Mouse (Mus musculus) liver, adult 2 months (tissue): Measurements from ENCODE around the gene Golt1a. TPM values are rescaled to one million over a fixed set of nuclear protein-coding genes. Genes with fewer than 3 reads are reported as not detected.

Experiments
- DNase-seq: peaks from one replicate; pipeline ENCODE4 v3.0.0-alpha.2; 2011; ENCODE audit warnings: low read depth, low spot score; ENCODE audit errors: extremely low read depth
- H3K27ac ChIP-seq: fragments of 200-500 bp; replicated peaks from 2 replicates; pipeline ENCODE4 v1.5.1; 2012; ENCODE audit warnings: low read depth, mild to moderate bottlenecking, control low read depth, inconsistent platforms, low read length; ENCODE audit not compliant: insufficient read depth
- H3K27me3 ChIP-seq: fragments of 200-500 bp; 2 replicates; pipeline ENCODE4 v1.6.1; 2012; ENCODE audit warnings: mild to moderate bottlenecking, moderate library complexity, low read length, inconsistent platforms; ENCODE audit not compliant: control insufficient read depth, insufficient read depth
- H3K36me3 ChIP-seq: fragments of 200-500 bp; 2 replicates; pipeline ENCODE4 v1.6.1; 2012; ENCODE audit warnings: low read length, inconsistent platforms; ENCODE audit not compliant: control insufficient read depth, insufficient read depth
- H3K4me1 ChIP-seq: fragments of 200-500 bp; 2 replicates; pipeline ENCODE4 v1.6.1; 2011; ENCODE audit warnings: low read length; ENCODE audit not compliant: control insufficient read depth, insufficient read depth
- H3K4me3 ChIP-seq: fragments of 200-500 bp; 2 replicates; pipeline ENCODE4 v1.5.1; 2011; ENCODE audit warnings: low read depth, mild to moderate bottlenecking, control low read depth, low read length, moderate library complexity; ENCODE audit not compliant: insufficient read depth
- H3K79me2 ChIP-seq: fragments of 200-500 bp; 2 replicates; pipeline ENCODE4 v1.6.1; 2012; ENCODE audit warnings: inconsistent platforms, mild to moderate bottlenecking, low read length, moderate library complexity; ENCODE audit not compliant: control insufficient read depth, insufficient read depth
- H3K9ac ChIP-seq: fragments of 200-500 bp; 2 replicates; pipeline ENCODE4 v1.6.1; 2012; ENCODE audit warnings: low read depth, mild to moderate bottlenecking, control low read depth, inconsistent platforms, low read length
- CTCF ChIP-seq: fragments of 200-500 bp; IDR thresholded peaks from 2 replicates; pipeline ENCODE4 v1.5.1; 2011; ENCODE audit warnings: low read depth, low read length, control low read depth
- POLR2A ChIP-seq: fragments of 200-500 bp; IDR thresholded peaks from 2 replicates; pipeline ENCODE4 v1.6.1; 2011; ENCODE audit warnings: low read length, control low read depth; ENCODE audit not compliant: insufficient read depth; ENCODE audit errors: extremely low read depth
- WGBS: fragments of 180-500 bp; shearing (Covaris S2); methylation state at CpG from one replicate; pipeline ENCODE4 v1.1.7; 2018; 5-methylcytosine and 5-hydroxymethylcytosine counted together
- polyA plus RNA-seq: library from polyadenylated mRNA; depleted of rRNA; stranded (reverse); fragments of >200 nt; gene quantifications from 2 replicates; pipeline ENCODE4 v1.2.3, GENCODE M21; 2012
- total RNA-seq: library from RNA; depleted of rRNA; stranded (reverse); fragments of >200 nt; gene quantifications from 2 replicates; pipeline ENCODE4 v1.2.3, GENCODE M21; 2014

The Golt1a gene
- total and polyA plus RNA-seq, 2 experiments: 11.4 to 16.1 TPM

DNA sequence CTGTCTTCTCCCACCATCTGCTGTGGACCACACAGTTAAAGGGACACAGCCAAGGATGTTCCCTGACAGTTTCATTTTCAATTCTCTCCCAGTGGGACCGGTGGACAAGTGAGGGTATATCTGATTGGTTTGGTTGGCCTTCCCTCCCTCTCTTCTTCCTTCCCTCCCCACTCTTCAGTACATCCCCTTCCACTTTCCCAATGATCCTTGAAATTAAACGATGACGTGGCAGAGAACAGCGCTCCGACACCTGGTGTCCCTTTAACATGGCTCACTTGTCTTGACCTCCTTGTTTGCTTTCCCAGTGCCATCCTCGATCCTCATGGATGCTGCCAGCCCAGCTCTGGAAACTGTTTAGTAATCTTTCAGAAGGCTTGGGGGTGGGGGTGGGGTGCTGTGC, 31.1 kb upstream of the Golt1a start:
- TF ChIP-seq POLR2A (no peak), CTCF (no peak)
- DNase-seq: peak; percentile 88
- 21% methylated on average over 6 of the region's 6 CpGs for WGBS
- Histone ChIP-seq H3K36me3 (peaks cover 12% of the 10 kb centered on the region; the same call in 1 of the 2 replicates), H3K9ac (no peak overlapping the region), H3K27me3 (no peaks in the 10 kb centered on the region), H3K4me3 (peak overlapping the region; percentile 24; the same call in 1 of the 2 replicates), H3K27ac (peak overlapping the region; percentile 49), H3K79me2 (no peaks in the 10 kb centered on the region; the same call in 1 of the 2 replicates), H3K4me1 (peaks cover 5% of the 10 kb centered on the region; the same call in 1 of the 2 replicates)

- Histone ChIP-seq H3K27ac (peak overlapping the region; percentile 61; the same call in 1 of the 2 replicates), H3K27me3 (no peaks in the 10 kb centered on the region), H3K4me1 (peaks cover 5% of the 10 kb centered on the region; the same call in 1 of the 2 replicates), H3K79me2 (no peaks in the 10 kb centered on the region; the same call in 1 of the 2 replicates), H3K4me3 (no peak overlapping the region), H3K36me3 (peaks cover 11% of the 10 kb centered on the region; the same call in 1 of the 2 replicates), H3K9ac (0 out of 2 replicates have a peak overlapping the region, but pooled peaks have one; percentile 0)
- no peak for DNase-seq
- TF ChIP-seq CTCF: no peak
- no peak for TF ChIP-seq POLR2A
- 87% methylated on average over 15 of the region's 15 CpGs for WGBS
Observed at GRCm38 (mm10) chr1:133278946-133279631, 30.5 kb upstream of the Golt1a start.

- no peak for TF ChIP-seq CTCF
- TF ChIP-seq POLR2A: no peak
- H3K27me3 ChIP-seq: no peaks in the 10 kb centered on the region
- no peaks in the 10 kb centered on the region for H3K79me2 ChIP-seq
- no peak overlapping the region for H3K27ac ChIP-seq
- H3K36me3 ChIP-seq: peaks cover 5% of the 10 kb centered on the region; the same call in 1 of the 2 replicates
- 70% methylated on average over 11 of the region's 11 CpGs for WGBS
- peaks cover 5% of the 10 kb centered on the region; the same call in 1 of the 2 replicates for H3K4me1 ChIP-seq
- H3K9ac ChIP-seq: no peak overlapping the region
- H3K4me3 ChIP-seq: no peak overlapping the region
- peak; percentile 45 for DNase-seq
Observed at GRCm38 (mm10) chr1:133279632-133280093, 29.9 kb upstream of the Golt1a start.

- Histone ChIP-seq H3K4me3 (no peak overlapping the region), H3K9ac (no peak overlapping the region), H3K36me3 (peaks cover 3% of the 10 kb centered on the region; the same call in 1 of the 2 replicates), H3K79me2 (no peaks in the 10 kb centered on the region), H3K4me1 (peaks cover 9% of the 10 kb centered on the region; the same call in 1 of the 2 replicates), H3K27me3 (no peaks in the 10 kb centered on the region), H3K27ac (no peak overlapping the region)
- DNase-seq: no peak
- TF ChIP-seq CTCF: no peak
- no peak for TF ChIP-seq POLR2A
- 88% methylated on average over 2 of the region's 2 CpGs for WGBS
Observed at GRCm38 (mm10) chr1:133280537-133280936, 29.1 kb upstream of the Golt1a start.

GRCm38 (mm10) chr1:133285907-133286306, 23.7 kb upstream of the Golt1a start:
- no peaks in the 10 kb centered on the region; the same call in 1 of the 2 replicates for H3K79me2 ChIP-seq
- peak overlapping the region; percentile 50; the same call in 1 of the 2 replicates for H3K9ac ChIP-seq
- TF ChIP-seq CTCF (no peak), POLR2A (no peak)
- H3K27me3 ChIP-seq: no peaks in the 10 kb centered on the region
- H3K4me3 ChIP-seq: no peak overlapping the region
- peak; percentile 88 for DNase-seq
- WGBS: 35% methylated on average over 7 of the region's 7 CpGs
- peak overlapping the region; percentile 90 for H3K27ac ChIP-seq
- peaks cover 35% of the 10 kb centered on the region for H3K4me1 ChIP-seq
- H3K36me3 ChIP-seq: peaks cover 8% of the 10 kb centered on the region; the same call in 1 of the 2 replicates

- H3K4me3 ChIP-seq: no peak overlapping the region
- H3K27ac ChIP-seq: peak overlapping the region; percentile 77
- peaks cover 35% of the 10 kb centered on the region for H3K4me1 ChIP-seq
- WGBS: 87% methylated on average over 4 of the region's 4 CpGs
- TF ChIP-seq POLR2A (no peak), CTCF (no peak)
- peak overlapping the region; percentile 24; the same call in 1 of the 2 replicates for H3K9ac ChIP-seq
- H3K27me3 ChIP-seq: no peaks in the 10 kb centered on the region
- peaks cover 8% of the 10 kb centered on the region; the same call in 1 of the 2 replicates for H3K36me3 ChIP-seq
- no peaks in the 10 kb centered on the region; the same call in 1 of the 2 replicates for H3K79me2 ChIP-seq
- DNase-seq: no peak
Observed at GRCm38 (mm10) chr1:133287051-133287450, 22.5 kb upstream of the Golt1a start.
